Comparison of ENCODE assay signal across 8 mouse cellular contexts in genomic region chr15:60824751-60825227, GRCm38 (mm10). TPM values are rescaled to one million over a fixed set of nuclear protein-coding genes. Genes with fewer than 3 reads are reported as not detected.
DNase-seq lines count a peak whose midpoint lies in the region; ATAC-seq lines count a peak whose summit lies in the region.

No protein-coding gene starts in this region.

- peak overlapping the region; percentile 82 for H3K27ac ChIP-seq in hindbrain, embryonic 16.5 days (ENCODE audit: low read depth, low read length)

- peak overlapping the region; percentile 85 for H3K4me3 ChIP-seq in hindbrain, embryonic 16.5 days (ENCODE audit: low read length)

- H3K4me2 ChIP-seq in hindbrain, embryonic 16.5 days (ENCODE audit: low read length), result peak overlapping the region; percentile 100

- H3K36me3 ChIP-seq in hindbrain, embryonic 16.5 days (ENCODE audit: control insufficient read depth, insufficient read depth, low read length), result no peaks in the 10 kb centered on the region

- H3K4me1 ChIP-seq in hindbrain, embryonic 16.5 days (ENCODE audit: control insufficient read depth, insufficient read depth, low read depth, low read length), result peaks cover 10% of the 10 kb centered on the region

- H3K9ac ChIP-seq in hindbrain, embryonic 16.5 days (ENCODE audit: low read depth, low read length), result peak overlapping the region; percentile 87

- no peaks in the 10 kb centered on the region for H3K9me3 ChIP-seq in hindbrain, embryonic 16.5 days (ENCODE audit: control insufficient read depth, low read length)

- ATAC-seq in hindbrain, embryonic 16.5 days, result peak; percentile 93

- under 1% methylated on average over 31 of the region's 32 CpGs for WGBS in hindbrain, embryonic 16.5 days

- no peaks in the 10 kb centered on the region for H3K27me3 ChIP-seq in hindbrain, embryonic 16.5 days (replicated peaks; ENCODE audit: control insufficient read depth, insufficient read depth, low read length)

- DNase-seq in T-cell, adult 2 months (ENCODE audit: low spot score), result peak; percentile 88
- peak; percentile 61 to 71 for DNase-seq in cerebellum, postnatal 36 days
- DNase-seq in gastrocnemius, adult 18-20 months (ENCODE audit: low spot score), result peak; percentile 86
- peak; percentile 73 to 82 for DNase-seq in left cerebral cortex, adult 18-20 months (ENCODE audit: low spot score in 2 of 2)
- peak; percentile 93 to 96 for DNase-seq in lung, postnatal 4 days
- peak; percentile 94 for DNase-seq in retina, postnatal 1 day
- peak; percentile 97 for DNase-seq in thymus, postnatal 4 days

RNA-seq across cellular contexts. Expression of gene Fam84b, which starts 28.8 kb away (rescaled TPM):
- total RNA-seq in gastrocnemius, adult 18-20 months (2021), result 1 to 10 TPM; 1.2 to 2.3 TPM
- 10.6 and 12.1 TPM in 2 replicates for polyA plus RNA-seq in hindbrain, embryonic 16.5 days (2015; fragmentation: Nextera tagmentation; extraction: Ambion mirVana)
- 1 to 10 TPM; 5.4 to 5.8 TPM for total RNA-seq in left cerebral cortex, adult 18-20 months (2021)

Comparison
In these comparisons a context has a peak if more than half of its experiments do, and no peak if none do; other contexts are left out.
1. Peak in every context shown above with its lines: DNase-seq, ATAC-seq, H3K4me3 ChIP-seq and H3K27ac ChIP-seq.